Mouse (Mus musculus) forebrain, embryonic 13.5 days (tissue): ENCODE data around the gene Epb41l2. TPM values are rescaled to one million over a fixed set of nuclear protein-coding genes. Genes with fewer than 3 reads are reported as not detected.
A peak's percentile ranks its signal among the peaks of the same experiment; 100 is the strongest.

Experiments
- ATAC-seq: fragments of 200-750 bp; cut with Nextera tagmentation; 2 replicates; pipeline ENCODE4 v1.8.0; 2017
- H3K27ac ChIP-seq: fragments of 300-500 bp; sonication (generic); 2 replicates; pipeline ENCODE4 v1.5.1; 2015; ENCODE audit warnings: inconsistent platforms, mild to moderate bottlenecking, moderate library complexity
- H3K27me3 ChIP-seq: fragments of 300-500 bp; sonication (generic); 2 replicates; pipeline ENCODE4 v1.6.1; 2015; ENCODE audit warnings: mild to moderate bottlenecking, inconsistent platforms
- H3K36me3 ChIP-seq: fragments of 300-500 bp; sonication (generic); 2 replicates; pipeline ENCODE4 v1.6.1; 2015; ENCODE audit warnings: mild to moderate bottlenecking, inconsistent platforms; ENCODE audit not compliant: poor library complexity, severe bottlenecking
- H3K4me1 ChIP-seq: fragments of 300-500 bp; sonication (generic); 2 replicates; pipeline ENCODE4 v1.6.1; 2015; ENCODE audit warnings: inconsistent platforms
- H3K4me2 ChIP-seq: fragments of 300-500 bp; sonication (generic); 2 replicates; pipeline ENCODE4 v1.6.1; 2015; ENCODE audit warnings: inconsistent platforms, mild to moderate bottlenecking, moderate library complexity
- H3K4me3 ChIP-seq: fragments of 300-500 bp; sonication (generic); 2 replicates; pipeline ENCODE4 v1.5.1; 2015; ENCODE audit warnings: mild to moderate bottlenecking, inconsistent platforms
- H3K9ac ChIP-seq: fragments of 300-500 bp; sonication (generic); 2 replicates; pipeline ENCODE4 v1.6.1; 2015; ENCODE audit warnings: mild to moderate bottlenecking, inconsistent platforms
- H3K9me3 ChIP-seq: fragments of 300-500 bp; sonication (generic); replicated peaks from 2 replicates; pipeline ENCODE4 v1.6.1; 2016; ENCODE audit warnings: inconsistent platforms
- WGBS: fragments of 180-500 bp; shearing (Covaris S2); methylation state at CpG from one replicate; pipeline ENCODE4 v1.1.7; 2015; 5-methylcytosine and 5-hydroxymethylcytosine counted together
- polyA plus RNA-seq: library from polyadenylated mRNA; unstranded; fragments of >200 nt; fragmentation: Nextera tagmentation; extraction: Ambion mirVana; gene quantifications from 2 replicates; pipeline ENCODE4 v1.2.1, GENCODE M21; 2015

The Epb41l2 gene
- polyA plus RNA-seq, 1 experiment from 2014 or later = 22.7 TPM

- no peak overlapping the region for H3K27ac ChIP-seq
- WGBS = 61% methylated on average over 9 of the region's 9 CpGs
- H3K9ac ChIP-seq = no peak overlapping the region
- H3K4me1 ChIP-seq = no peaks in the 10 kb centered on the region
- no peak overlapping the region for H3K4me3 ChIP-seq
- H3K36me3 ChIP-seq = no peaks in the 10 kb centered on the region
- no peak overlapping the region for H3K4me2 ChIP-seq
- no peaks in the 10 kb centered on the region for H3K27me3 ChIP-seq
- ATAC-seq = 0 out of 2 replicates have a peak, but pooled peaks have one; percentile 27
- H3K9me3 ChIP-seq = no peaks in the 10 kb centered on the region
Observed at GRCm38 (mm10) chr10:25331321-25332049, 28.1 kb upstream of the Epb41l2 start.

GRCm38 (mm10) chr10:25333390-25334079, 26.1 kb upstream of the Epb41l2 start:
- Histone ChIP-seq H3K4me2 (no peak overlapping the region), H3K4me1 (no peaks in the 10 kb centered on the region), H3K27ac (no peak overlapping the region), H3K36me3 (no peaks in the 10 kb centered on the region), H3K9ac (no peak overlapping the region), H3K9me3 (no peaks in the 10 kb centered on the region), H3K4me3 (no peak overlapping the region), H3K27me3 (no peaks in the 10 kb centered on the region)
- no peak for ATAC-seq
- 80% methylated on average over 4 of the region's 4 CpGs for whole genome bisulfite sequencing

- Histone ChIP-seq H3K9ac (no peak overlapping the region), H3K27me3 (no peaks in the 10 kb centered on the region), H3K9me3 (no peaks in the 10 kb centered on the region), H3K27ac (no peak overlapping the region), H3K4me3 (no peak overlapping the region), H3K4me2 (no peak overlapping the region), H3K36me3 (no peaks in the 10 kb centered on the region), H3K4me1 (no peaks in the 10 kb centered on the region)
- no peak for ATAC-seq
- WGBS = 97% methylated on average over 5 of the region's 5 CpGs
Observed at GRCm38 (mm10) chr10:25340675-25341074, 18.9 kb upstream of the Epb41l2 start.

DNA sequence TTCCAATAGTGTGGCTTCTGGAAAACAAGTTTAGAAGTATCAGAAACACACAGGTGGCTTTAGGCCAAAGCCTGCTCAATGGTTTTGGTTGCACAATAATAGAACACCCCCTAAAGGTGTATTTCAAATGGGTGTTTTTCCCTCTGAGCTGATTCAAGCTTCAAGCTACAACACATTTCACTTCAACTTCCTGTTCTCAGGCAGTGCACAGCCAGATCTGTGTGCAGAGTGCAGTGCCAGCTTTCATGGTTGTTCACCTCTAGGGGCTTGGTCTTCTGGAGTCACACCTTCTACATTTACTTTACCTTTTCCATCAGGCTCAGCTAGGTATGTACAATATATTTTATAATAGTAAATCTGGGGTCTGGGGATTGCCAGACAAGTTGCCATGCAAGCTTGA, 16.8 kb upstream of the Epb41l2 start:
- H3K4me3 ChIP-seq = no peak overlapping the region
- H3K27ac ChIP-seq = no peak overlapping the region
- no peak overlapping the region for H3K9ac ChIP-seq
- no peaks in the 10 kb centered on the region for H3K27me3 ChIP-seq
- H3K4me1 ChIP-seq = no peaks in the 10 kb centered on the region
- no peaks in the 10 kb centered on the region for H3K9me3 ChIP-seq
- no peaks in the 10 kb centered on the region for H3K36me3 ChIP-seq
- no peak overlapping the region for H3K4me2 ChIP-seq
- ATAC-seq = no peak

DNA sequence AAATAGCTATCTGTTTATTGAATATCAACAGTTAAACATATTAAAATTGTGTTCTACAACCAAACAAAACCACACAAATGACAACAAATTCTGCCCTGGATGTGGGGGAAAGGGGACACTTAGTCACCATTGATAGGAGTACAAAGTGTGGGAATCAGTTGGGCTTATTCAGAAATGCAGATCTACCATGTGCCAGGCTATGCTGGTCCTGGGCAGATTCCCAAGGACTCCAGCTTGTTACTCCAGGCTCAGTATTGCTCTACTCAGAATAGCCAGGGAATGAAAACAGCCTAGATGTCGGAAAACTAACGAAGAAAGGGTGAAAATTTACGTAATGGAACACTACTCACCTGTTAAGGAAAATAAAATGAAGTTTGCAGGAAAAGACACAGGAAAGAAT, 5.7 kb upstream of the Epb41l2 start:
- no peak for ATAC-seq
- no peak overlapping the region for H3K27ac ChIP-seq
- H3K9me3 ChIP-seq = no peaks in the 10 kb centered on the region
- no peaks in the 10 kb centered on the region for H3K27me3 ChIP-seq
- H3K36me3 ChIP-seq = no peaks in the 10 kb centered on the region
- H3K4me1 ChIP-seq = no peaks in the 10 kb centered on the region
- H3K4me3 ChIP-seq = no peak overlapping the region
- 96% methylated on average over 3 of the region's 3 CpGs for WGBS
- no peak overlapping the region for H3K4me2 ChIP-seq
- no peak overlapping the region for H3K9ac ChIP-seq

- H3K9me3 ChIP-seq = no peaks in the 10 kb centered on the region
- no peaks in the 10 kb centered on the region for H3K36me3 ChIP-seq
- H3K27ac ChIP-seq = no peak overlapping the region
- no peak for ATAC-seq
- H3K9ac ChIP-seq = no peak overlapping the region
- no peaks in the 10 kb centered on the region for H3K27me3 ChIP-seq
- H3K4me2 ChIP-seq = no peak overlapping the region
- no peak overlapping the region for H3K4me3 ChIP-seq
- H3K4me1 ChIP-seq = no peaks in the 10 kb centered on the region
- WGBS = 90% methylated on average over 7 of the region's 7 CpGs
Observed at GRCm38 (mm10) chr10:25354390-25354789, 5.2 kb upstream of the Epb41l2 start.

- Histone ChIP-seq H3K4me1 (peaks cover 13% of the 10 kb centered on the region), H3K4me2 (peak overlapping the region; percentile 81), H3K9ac (peak overlapping the region; percentile 78), H3K36me3 (no peaks in the 10 kb centered on the region), H3K27ac (peak overlapping the region; percentile 57), H3K4me3 (peak overlapping the region; percentile 74), H3K27me3 (no peaks in the 10 kb centered on the region), H3K9me3 (no peaks in the 10 kb centered on the region)
- no peak; the same call in none of the 2 replicates for ATAC-seq
- WGBS = under 1% methylated on average over 47 of the region's 84 CpGs
Observed at GRCm38 (mm10) chr10:25359959-25360811, 587 bp downstream of the Epb41l2 start.

DNA sequence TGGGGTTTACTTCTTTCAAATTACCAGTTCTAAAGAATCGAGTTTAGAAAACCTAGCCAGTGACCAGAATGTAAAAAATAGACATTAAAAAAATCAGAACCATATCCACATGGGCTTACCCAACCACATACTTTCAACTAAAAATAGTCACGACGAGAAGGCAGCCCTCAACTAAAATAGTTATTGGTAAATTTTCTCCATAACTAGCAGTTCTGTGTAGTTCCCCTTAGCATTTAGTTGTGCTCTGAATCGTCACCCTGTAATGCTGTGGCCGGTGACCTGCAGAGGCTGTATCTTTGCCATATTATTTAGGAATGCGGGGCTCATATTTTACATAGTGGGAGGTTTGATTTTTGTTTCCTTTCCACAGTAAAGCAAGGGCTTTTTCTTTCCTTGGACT, 2.6 kb downstream of the Epb41l2 start:
- H3K4me3 ChIP-seq = no peak overlapping the region
- no peak overlapping the region for H3K4me2 ChIP-seq
- no peak overlapping the region for H3K27ac ChIP-seq
- ATAC-seq = no peak
- no peaks in the 10 kb centered on the region for H3K36me3 ChIP-seq
- H3K9ac ChIP-seq = no peak overlapping the region
- 83% methylated on average over 6 of the region's 6 CpGs for WGBS
- no peaks in the 10 kb centered on the region for H3K27me3 ChIP-seq
- H3K9me3 ChIP-seq = no peaks in the 10 kb centered on the region
- H3K4me1 ChIP-seq = peaks cover 13% of the 10 kb centered on the region

DNA sequence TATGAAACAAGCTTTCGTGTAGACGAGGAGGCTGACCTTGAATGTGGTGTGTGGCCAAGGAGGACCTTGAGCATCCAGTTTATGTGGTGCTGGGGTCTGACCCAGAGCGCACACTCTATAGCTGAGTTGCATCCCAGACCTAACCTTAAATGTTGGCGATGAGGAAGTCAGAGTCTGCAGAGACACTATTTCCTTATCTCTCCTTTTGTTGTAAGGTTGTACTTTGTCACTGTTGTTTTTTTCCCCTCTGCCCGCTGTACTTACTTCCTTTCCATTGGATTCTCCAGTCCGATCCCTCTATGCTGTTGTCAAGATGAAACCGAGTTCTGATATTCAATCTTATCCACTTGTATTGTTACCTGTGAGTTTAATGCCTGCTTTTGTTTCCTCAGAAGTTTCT, 5.6 kb downstream of the Epb41l2 start:
- no peak overlapping the region for H3K4me2 ChIP-seq
- H3K27ac ChIP-seq = no peak overlapping the region
- no peak for ATAC-seq
- no peaks in the 10 kb centered on the region for H3K36me3 ChIP-seq
- H3K4me3 ChIP-seq = no peak overlapping the region
- no peak overlapping the region for H3K9ac ChIP-seq
- H3K27me3 ChIP-seq = no peaks in the 10 kb centered on the region
- no peaks in the 10 kb centered on the region for H3K9me3 ChIP-seq
- peaks cover 13% of the 10 kb centered on the region for H3K4me1 ChIP-seq
- 90% methylated on average over 7 of the region's 7 CpGs for WGBS

DNA sequence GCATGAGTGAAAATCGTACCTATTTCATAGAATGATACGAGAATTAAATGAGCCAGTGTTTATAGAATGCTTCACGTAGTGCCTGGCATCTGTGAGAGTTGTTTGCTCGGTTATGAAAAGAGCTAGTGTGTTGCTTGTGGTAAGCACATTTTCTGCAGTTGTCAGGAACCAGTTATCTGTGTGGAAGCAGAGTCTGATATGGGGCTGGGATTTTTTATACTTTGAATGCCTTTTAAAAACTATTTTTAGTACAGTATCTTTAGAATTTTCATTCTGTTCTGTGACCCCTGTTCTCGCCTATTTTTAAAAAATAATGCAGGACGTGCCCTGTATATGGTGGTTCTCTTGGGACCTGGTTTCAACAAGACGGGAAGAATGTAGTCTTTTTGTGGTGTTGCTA, 6.1 kb downstream of the Epb41l2 start:
- H3K36me3 ChIP-seq = no peaks in the 10 kb centered on the region
- ATAC-seq = no peak
- no peak overlapping the region for H3K4me3 ChIP-seq
- no peak overlapping the region for H3K4me2 ChIP-seq
- H3K9me3 ChIP-seq = no peaks in the 10 kb centered on the region
- no peaks in the 10 kb centered on the region for H3K27me3 ChIP-seq
- H3K27ac ChIP-seq = no peak overlapping the region
- H3K9ac ChIP-seq = no peak overlapping the region
- WGBS = 82% methylated on average over 7 of the region's 7 CpGs
- peaks cover 15% of the 10 kb centered on the region for H3K4me1 ChIP-seq

DNA sequence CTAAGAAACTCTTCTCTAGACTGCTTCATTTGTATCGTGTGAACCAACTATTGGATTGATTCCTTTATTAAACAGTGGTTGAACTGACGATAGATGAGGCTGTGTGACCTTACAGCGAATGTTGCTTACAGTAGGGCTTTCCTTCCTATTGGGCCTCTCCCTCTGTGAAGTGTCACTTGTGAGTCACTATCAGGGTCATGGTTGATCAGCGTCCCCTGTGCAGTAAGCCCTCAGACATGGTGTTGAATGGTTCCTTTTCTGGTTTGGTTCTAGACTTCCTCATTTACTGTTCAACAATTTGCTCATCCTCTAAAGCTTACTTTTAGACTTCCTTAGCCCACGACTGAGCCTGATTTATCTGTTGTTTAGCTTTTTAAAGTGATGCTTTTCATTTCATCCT, 7.1 kb downstream of the Epb41l2 start:
- WGBS = 86% methylated on average over 5 of the region's 5 CpGs
- H3K27me3 ChIP-seq = no peaks in the 10 kb centered on the region
- H3K4me1 ChIP-seq = peaks cover 17% of the 10 kb centered on the region
- no peaks in the 10 kb centered on the region for H3K9me3 ChIP-seq
- H3K27ac ChIP-seq = no peak overlapping the region
- H3K9ac ChIP-seq = no peak overlapping the region
- no peak overlapping the region for H3K4me2 ChIP-seq
- H3K4me3 ChIP-seq = no peak overlapping the region
- no peak for ATAC-seq
- no peaks in the 10 kb centered on the region for H3K36me3 ChIP-seq

DNA sequence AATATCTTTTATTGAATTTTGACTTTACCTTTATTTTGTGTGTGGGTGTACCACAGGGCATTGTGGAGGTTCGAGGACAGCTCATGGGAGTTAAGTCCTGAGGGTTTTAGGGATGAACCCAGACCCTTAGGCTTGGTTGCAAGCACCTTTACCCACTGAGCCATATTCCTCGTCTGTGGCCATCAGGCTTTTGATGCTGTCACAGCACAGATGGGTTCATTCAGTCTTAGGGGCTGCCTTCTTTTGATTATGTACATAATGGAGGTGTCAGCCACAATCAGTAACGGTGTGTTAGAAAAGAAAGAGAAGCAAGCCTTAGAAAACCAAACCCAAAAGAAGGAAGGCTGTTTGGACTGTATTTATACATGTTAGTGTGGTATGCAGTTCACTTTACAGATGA, 9.3 kb downstream of the Epb41l2 start:
- Histone ChIP-seq H3K36me3 (no peaks in the 10 kb centered on the region), H3K9me3 (no peaks in the 10 kb centered on the region), H3K27ac (no peak overlapping the region), H3K9ac (no peak overlapping the region), H3K4me3 (no peak overlapping the region), H3K4me1 (peaks cover 30% of the 10 kb centered on the region), H3K4me2 (no peak overlapping the region), H3K27me3 (no peaks in the 10 kb centered on the region)
- WGBS = 33% methylated on average over 3 of the region's 3 CpGs
- no peak; the same call in 1 of the 2 replicates for ATAC-seq
